Mouse (Mus musculus) layer of hippocampus, adult 8-10 months (tissue): ENCODE measurements around the gene Slc16a1. TPM values are rescaled to one million over a fixed set of nuclear protein-coding genes. Genes with fewer than 3 reads are reported as not detected.
A peak's percentile ranks its signal among the peaks of the same experiment; 100 is the strongest.
"Not testable (repeated sequence)": the region's sequence is repeated elsewhere in the genome, so short reads cannot be mapped to it uniquely, and the experiment has no call there.

Source experiments
- DNase-seq, 2 experiments: peaks; one replicate each; pipeline ENCODE4 v3.0.0; 2022; ENCODE audit warnings: low spot score in 2 of 2
- total RNA-seq, 4 experiments: library from RNA; stranded (reverse); gene quantifications; 2 replicates each; pipeline ENCODE4 v1.2.4; 2022

The Slc16a1 gene
- total RNA-seq, 4 experiments from 2014 or later = 26.6 to 32.9 (median 29.3) TPM

DNA sequence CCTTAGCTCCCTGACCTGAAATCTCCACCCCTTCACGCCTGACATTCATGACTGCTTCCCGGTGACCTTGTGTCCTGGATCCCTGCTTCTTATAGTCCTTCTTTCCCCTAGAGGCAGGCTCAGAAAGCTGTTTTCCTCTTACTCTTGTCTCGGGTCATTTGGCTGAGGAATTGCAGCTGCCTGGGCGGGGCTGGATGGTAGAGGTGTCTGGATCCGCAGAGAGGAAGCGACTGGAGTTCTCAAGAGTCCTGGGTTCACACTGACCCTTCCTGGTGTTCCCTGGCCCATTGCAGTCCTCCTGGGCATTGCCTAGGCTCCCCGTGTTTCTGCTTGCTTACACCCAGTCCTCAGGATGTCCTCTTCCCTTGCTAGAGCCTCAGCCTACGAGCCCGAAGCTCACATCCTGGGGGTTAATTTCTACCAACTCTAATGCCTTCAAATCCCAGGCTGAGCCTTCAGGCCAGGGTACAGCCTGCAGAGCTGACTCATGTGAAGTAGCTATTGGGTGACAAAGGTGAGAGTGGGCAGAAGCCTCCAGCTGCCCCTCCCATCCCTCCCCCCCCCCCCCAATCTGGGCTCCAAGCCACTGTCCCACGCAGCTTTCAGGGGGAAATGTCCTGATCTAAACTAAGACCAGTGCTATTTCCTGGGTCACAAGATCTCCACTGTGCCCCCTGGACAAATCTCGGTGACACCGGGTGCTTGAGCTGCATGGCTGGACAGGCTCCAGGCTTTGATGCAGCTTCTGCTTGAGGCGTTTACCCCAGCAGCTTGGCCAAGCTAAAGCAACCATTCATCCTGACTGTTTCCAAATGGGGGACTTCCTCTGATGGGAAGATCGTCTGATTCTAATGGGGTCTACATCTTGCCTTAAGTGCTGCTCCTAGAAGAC, 36.1 kb downstream of the Slc16a1 start:
- no peak for DNase-seq

DNA sequence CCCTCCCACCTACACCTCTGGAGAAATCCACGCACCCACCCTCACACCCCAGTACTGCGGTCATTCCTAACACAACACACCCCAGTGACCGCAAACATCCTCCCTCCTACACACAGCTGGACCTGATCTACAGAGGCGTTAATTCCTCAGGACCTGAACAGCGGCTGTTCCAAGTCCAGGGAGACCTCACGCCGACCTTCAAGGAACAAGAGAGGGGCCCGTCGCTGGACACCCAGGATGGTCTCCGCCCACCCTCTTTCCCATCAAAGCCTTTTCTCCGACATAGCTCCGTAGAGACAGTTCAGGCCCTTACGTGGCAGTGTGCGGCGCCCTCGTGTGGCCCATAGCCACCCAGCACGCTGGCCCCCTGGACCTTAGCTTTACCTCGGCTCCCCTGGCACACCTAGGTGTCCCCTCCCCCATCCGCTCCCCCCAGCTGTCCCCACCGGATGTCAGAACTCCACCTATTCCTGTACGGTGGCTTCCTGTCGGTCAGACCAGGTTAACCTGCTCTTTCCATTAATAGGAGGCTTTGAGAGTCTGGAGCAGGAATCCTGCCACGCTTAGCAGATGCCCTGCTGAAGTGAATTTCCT, 36.9 kb downstream of the Slc16a1 start:
- DNase-seq = peak in 1 of 2 experiments; percentile 69

DNA sequence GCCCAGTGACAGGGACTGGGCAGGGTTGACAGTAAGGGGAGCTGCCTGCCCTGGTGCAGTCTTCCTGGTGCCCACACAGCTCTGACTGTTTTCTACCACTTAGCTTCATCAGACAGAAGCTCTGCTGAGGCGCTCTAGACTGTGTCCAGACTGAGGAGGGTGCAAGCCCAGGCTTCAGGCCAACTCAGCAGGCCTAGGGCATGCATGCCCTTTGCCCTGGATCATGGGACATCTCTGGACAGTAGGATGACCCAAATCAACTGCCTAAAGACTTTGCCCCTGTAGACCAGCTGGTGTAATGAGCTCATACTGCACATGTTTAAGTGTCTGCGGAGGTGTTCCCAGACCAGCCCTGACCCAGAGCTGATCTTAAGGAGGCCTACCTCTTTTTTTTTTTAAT, 39.3 kb downstream of the Slc16a1 start:
- DNase-seq = no peak

DNA sequence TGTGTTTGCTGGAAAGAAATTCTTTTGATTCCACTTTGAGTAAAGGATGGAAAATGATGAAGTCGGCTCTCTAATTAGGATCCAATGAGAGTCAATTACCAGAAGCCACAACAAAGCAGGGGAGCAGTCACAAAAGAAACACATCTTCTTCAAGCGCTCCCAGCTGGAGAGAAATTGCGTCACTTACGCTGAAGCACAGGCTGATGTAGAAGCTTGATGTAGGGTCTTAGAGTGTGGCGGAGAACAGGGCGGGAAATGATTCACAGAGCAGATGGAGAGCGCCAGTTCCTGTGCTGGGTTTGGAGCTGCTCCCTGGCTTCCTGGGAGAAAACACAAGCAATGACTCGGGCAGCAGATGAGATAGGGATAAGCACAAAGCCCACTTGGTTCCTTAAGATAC, 40.4 kb downstream of the Slc16a1 start:
- peak in 1 of 2 experiments; percentile 34 for DNase-seq

DNA sequence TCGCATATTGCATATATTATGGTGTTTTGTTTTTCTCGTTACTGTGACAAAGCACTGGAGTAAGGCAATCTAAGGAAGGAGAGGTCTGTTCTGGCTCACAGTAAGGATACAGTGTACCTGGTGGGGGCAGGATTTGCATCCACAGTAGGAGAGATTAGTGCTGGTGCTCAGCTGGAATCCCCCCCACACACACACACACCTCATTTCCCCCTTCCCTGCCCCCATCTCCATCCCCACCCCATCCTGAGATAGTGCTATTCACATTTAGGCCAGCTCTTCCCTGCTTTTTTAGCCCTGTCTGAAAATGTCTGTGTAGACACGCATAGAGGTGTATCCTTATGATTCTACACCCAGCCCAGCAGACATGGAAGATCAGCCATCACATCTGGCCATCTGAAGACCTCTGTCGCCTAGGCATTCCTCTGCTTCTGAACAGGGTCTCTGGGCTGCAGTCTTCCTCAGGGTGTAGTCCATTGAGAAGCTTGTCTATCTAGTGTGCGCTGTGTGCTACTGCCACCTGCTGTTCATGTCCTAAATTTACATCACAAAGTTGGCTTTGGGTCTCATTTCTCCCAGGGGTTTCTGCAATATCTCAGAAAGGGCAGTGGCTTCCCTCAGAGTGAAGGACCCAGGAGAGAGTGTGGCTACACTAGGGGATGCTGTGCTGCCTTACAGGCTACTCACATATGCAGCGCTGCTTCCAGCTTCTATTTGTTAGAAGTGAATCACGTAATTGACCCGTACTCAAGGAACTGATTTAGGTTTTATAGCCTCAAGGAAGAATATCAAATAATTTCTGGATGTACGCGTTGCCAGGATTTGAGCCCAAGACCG, 44.4 kb downstream of the Slc16a1 start:
- DNase-seq = peak in 1 of 2 experiments; percentile 61

DNA sequence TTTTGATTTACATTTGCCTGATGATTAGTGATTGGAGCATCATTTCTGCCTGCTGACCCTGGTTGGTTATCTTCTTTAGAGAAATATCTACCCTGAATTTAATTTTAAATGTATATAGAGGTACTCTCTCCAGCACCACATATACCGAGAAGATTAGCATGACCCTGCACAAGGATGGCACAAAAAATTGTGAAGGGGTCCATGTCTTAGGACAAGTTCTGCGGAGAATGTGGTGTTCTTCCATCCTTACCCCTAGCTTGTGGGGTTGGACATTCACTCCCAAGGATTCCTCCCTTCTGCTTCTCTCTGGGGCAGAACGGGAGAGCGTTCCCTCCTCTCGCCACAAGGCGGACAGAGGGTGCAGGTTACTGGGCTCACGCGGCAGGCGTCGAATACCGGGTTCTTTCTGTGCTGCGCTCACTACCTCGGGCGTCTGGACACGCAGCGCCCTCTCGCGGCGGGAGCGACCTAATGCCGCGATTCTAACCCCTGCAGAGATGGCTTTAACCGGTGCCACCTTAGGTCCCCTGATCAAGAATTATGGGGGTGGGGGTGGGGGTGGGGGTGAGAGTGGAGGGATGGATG, 62.4 kb downstream of the Slc16a1 start:
- DNase-seq = peak; percentile 29 to 60

DNA sequence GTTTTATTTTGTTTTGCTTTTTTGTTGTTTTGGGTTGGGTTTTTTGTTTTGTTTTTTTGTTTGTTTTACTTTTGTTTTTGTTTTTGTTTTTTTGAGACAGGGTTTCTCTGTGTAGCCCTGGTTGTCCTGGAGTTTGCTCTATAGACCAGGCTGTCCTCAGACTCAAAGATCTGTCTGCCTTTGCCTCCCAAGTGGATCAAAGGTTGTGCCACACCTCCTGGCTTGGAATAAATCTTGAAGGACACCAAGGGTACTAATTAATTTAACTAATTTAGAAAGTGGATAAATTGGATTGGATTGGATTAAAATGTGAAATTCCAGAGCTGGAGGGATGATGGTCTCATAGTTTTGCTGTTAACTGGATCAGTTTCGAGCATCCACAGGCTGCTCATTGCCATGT, 63.3 kb downstream of the Slc16a1 start:
- DNase-seq = no peak

DNA sequence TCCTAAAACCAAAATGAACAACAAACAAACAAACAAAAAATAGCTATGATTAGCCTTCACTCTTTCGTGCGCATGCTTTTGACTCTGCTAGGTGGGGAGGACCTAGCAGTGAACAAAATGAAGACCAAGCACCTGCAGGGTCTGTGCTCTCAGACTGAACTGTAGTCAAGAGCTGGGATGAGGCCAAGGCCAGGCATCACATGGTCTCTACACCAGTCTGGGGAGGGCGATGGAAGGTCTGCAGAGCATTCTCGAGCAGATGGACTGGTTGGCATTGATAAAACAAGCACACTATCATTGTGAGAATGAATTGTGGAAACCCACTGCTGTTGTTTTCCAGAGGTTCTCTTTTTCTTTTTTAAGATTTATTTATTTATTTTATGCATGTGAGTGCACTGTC, 65.5 kb downstream of the Slc16a1 start:
- DNase-seq = no peak

DNA sequence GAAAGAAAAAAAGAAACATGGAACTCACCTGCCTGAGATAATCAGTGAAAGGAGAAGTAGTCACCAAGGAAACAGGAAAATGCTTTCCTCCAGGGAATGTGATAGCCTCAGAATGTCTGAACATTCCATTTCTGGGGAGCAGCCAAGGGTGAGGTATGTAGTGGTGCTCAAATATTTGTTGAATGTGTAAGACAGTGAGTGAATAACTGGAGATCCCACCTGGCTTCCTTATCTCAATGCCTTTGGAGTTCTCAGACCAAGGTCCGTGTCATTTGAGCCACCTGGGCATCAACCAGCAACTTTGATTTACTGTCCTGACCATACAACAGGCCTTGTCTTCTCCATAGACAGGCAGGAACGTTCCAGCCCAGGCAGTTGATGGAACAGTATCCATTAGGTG, 68.0 kb downstream of the Slc16a1 start:
- DNase-seq = no peak

DNA sequence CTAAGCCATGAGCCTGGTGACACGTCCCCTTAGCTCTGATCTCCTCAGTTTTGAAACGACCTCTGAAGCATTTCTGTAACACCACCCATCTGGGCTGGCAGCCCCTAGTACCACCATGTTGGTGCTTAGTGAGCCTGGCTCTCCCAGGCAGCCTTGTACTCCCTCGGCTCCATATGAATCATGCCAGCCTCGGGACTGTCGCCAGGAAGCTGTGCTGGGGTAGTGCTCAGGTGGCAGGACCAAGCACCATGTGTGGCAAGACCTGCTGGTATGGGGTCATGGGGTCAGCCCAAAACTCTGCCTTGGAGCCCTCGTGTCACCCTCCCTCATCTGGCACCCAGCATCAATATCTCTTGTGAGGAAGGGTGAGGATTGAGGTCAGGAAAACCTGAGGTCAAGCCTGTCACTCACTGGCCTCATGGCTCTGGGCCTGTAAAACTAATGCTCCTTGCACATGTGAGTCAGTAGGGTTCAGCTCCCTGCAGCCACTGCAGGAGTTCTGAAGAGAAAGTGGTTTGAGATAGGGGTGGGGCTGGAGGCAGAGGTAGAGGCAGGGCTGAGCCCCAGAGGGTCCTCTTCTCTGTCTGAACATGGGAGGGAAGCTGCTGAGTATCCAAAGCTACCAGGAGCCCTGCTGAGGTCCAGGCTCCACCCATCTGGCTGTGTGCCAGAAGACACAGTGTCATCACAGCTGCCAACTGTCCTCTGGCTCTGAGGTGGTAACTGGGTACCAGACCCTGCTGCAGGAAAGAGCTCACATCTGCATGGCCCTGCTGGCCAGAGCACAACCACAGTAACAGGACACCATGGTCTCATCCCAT, 68.7 kb downstream of the Slc16a1 start:
- not testable (repeated sequence) for DNase-seq

DNA sequence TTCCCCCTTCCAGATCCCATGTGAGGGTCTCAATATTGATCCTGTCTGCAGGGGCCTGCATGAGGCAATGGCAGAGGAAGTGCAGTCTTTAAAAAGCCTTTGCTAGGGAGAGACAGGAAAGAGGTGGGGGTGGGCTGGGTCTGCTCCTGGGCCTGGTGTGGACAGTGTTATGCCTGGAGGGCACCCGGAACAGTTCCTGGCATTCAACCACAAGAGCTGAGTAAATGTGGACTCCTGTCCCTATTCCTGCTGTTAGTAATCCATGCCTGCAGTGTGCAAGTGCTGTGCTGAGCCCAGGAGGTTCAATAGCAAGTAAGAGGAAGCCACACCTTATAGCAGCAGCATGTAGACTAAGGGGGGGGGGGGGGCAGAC, 69.3 kb downstream of the Slc16a1 start:
- DNase-seq = not testable (repeated sequence)

Other genes starting within 250 kb of the Slc16a1 start
- gene Lrig2, start 126.8 kb upstream of the Slc16a1 start, total RNA-seq = 10 to 100 TPM; 34.2 to 41.9 (median 36.4) TPM
- gene Ppm1j, start 142.4 kb downstream of the Slc16a1 start, total RNA-seq = 1 to 10 TPM in 1 of 4 experiments, under 1 TPM in 2, not detected in 1; 0.35 to 1.4 (median 0.36) TPM
- gene Fam19a3, start 143.2 kb downstream of the Slc16a1 start, total RNA-seq = under 1 TPM in 2 of 4 experiments, not detected in 2; 0.13 to 0.23 TPM
- 10 to 100 TPM; 19.0 to 40.0 (median 30.6) TPM for gene Rhoc, start 149.7 kb downstream of the Slc16a1 start, total RNA-seq
- 10 to 100 TPM; 11.0 to 12.6 (median 11.9) TPM for gene Mov10, start 179.9 kb downstream of the Slc16a1 start, total RNA-seq
- gene St7l, start 225.3 kb downstream of the Slc16a1 start, total RNA-seq = 10 to 100 TPM; 38.8 to 49.4 (median 40.5) TPM
- 10 to 100 TPM; 33.9 to 44.7 (median 37.0) TPM for gene Capza1, start 225.8 kb downstream of the Slc16a1 start, total RNA-seq